Mouse (Mus musculus) monocyte, adult 5-6 weeks (primary cell): Measurements from ENCODE around the gene Sema4b. TPM values are rescaled to one million over a fixed set of nuclear protein-coding genes. Genes with fewer than 3 reads are reported as not detected.

Source experiments
- ATAC-seq: fragments of 153-309, 156-312 bp; replicated peaks from 2 replicates; pipeline ENCODE4 v1.8.0; 2017; ENCODE audit warnings: mild to moderate bottlenecking; ENCODE audit not compliant: low TSS enrichment, insufficient number of reproducible peaks, severe bottlenecking, poor library complexity, low FRiP score
- total RNA-seq: library from RNA; stranded (forward); fragments of 200-1000, 200-491, 200-594 nt; gene quantifications from 3 replicates; pipeline ENCODE4 v1.2.3, GENCODE M21; 2017

Sema4b gene
- 7.4 to 9.3 TPM (median 9.1 TPM) in 3 replicates for total RNA-seq

GRCm38 (mm10) chr7:80186531-80187296 lies at the start of gene Sema4b:
Gene Sema4b, plus strand, starts transcription at chr7:80186841.
- ATAC-seq = 0 out of 2 replicates have a peak, but pooled peaks have one; percentile 8

- no peak for ATAC-seq
Observed at GRCm38 (mm10) chr7:80138375-80138774, 48.3 kb upstream of the Sema4b start.

GRCm38 (mm10) chr7:80140815-80141214 lies 45.8 kb upstream of the Sema4b start:
- peak; percentile 74 for ATAC-seq

GRCm38 (mm10) chr7:80143331-80144273 lies 43.0 kb upstream of the Sema4b start:
- peak; percentile 88 for ATAC-seq

GRCm38 (mm10) chr7:80144695-80145094 lies 41.9 kb upstream of the Sema4b start:
- ATAC-seq = no peak

- no peak for ATAC-seq
Observed at GRCm38 (mm10) chr7:80146077-80146476, 40.6 kb upstream of the Sema4b start.

- no peak for ATAC-seq
Observed at GRCm38 (mm10) chr7:80149356-80149755, 37.3 kb upstream of the Sema4b start.

GRCm38 (mm10) chr7:80152152-80152551 lies 34.5 kb upstream of the Sema4b start:
- ATAC-seq = no peak

- no peak for ATAC-seq
Observed at GRCm38 (mm10) chr7:80152756-80153155, 33.9 kb upstream of the Sema4b start.

GRCm38 (mm10) chr7:80154689-80155088 lies 32.0 kb upstream of the Sema4b start:
- ATAC-seq = peak; percentile 64

- ATAC-seq = no peak
Observed at GRCm38 (mm10) chr7:80156711-80157227, 29.9 kb upstream of the Sema4b start.

- no peak for ATAC-seq
Observed at GRCm38 (mm10) chr7:80158496-80159268, 28.0 kb upstream of the Sema4b start.

GRCm38 (mm10) chr7:80160293-80160944 lies 26.2 kb upstream of the Sema4b start:
- no peak for ATAC-seq

GRCm38 (mm10) chr7:80160945-80161306 lies 25.7 kb upstream of the Sema4b start:
- ATAC-seq = no peak

GRCm38 (mm10) chr7:80165432-80165831 lies 21.2 kb upstream of the Sema4b start:
- ATAC-seq = no peak

- peak; percentile 59; the same call in 1 of the 2 replicates for ATAC-seq
Observed at GRCm38 (mm10) chr7:80166740-80167139, 19.9 kb upstream of the Sema4b start.

- ATAC-seq = no peak
Observed at GRCm38 (mm10) chr7:80169847-80170246, 16.8 kb upstream of the Sema4b start.

- no peak for ATAC-seq
Observed at GRCm38 (mm10) chr7:80171345-80171744, 15.3 kb upstream of the Sema4b start.
